Mouse (Mus musculus) adrenal gland, postnatal 14 days (tissue): Measurements from ENCODE around the gene LTO1. TPM values are rescaled to one million over a fixed set of nuclear protein-coding genes. Genes with fewer than 3 reads are reported as not detected.
"Not testable (repeated sequence)": the region's sequence is repeated elsewhere in the genome, so short reads cannot be mapped to it uniquely, and the experiment has no call there.

ENCODE experiments used
- DNase-seq: peaks from one replicate; pipeline ENCODE4 v3.0.0; 2021; ENCODE audit warnings: mixed read lengths
- long read RNA-seq, 2 experiments: library from polyadenylated mRNA; stranded (forward); transcript quantifications; one replicate each; pipeline ENCODE4 v2.0.0; 2021
- total RNA-seq: library from RNA; stranded (reverse); gene quantifications from 2 replicates; pipeline ENCODE4 v1.2.3, GENCODE M21; 2021

Gene LTO1
- total RNA-seq, result 24.1 and 33.2 TPM in 2 replicates
- long read RNA-seq, experiment 1, transcript LTO1-201 (5 exons, 2,015 nt), result major isoform, 19 of 36 reads
- long read RNA-seq, experiment 1, transcript LTO1-203 (5 exons, 1,016 nt), result minor isoform, 5 of 36 reads
- long read RNA-seq, experiment 1, partial matches to known transcripts, result 1 of 36 reads
- long read RNA-seq, experiment 1, other reads (novel, unspliced or antisense), result 6 of 36 reads
- long read RNA-seq, experiment 2, transcript LTO1-201 (5 exons, 2,015 nt), result major isoform, 13 of 27 reads
- long read RNA-seq, experiment 2, partial matches to known transcripts, result 6 of 27 reads
- long read RNA-seq, experiment 2, other reads (novel, unspliced or antisense), result 6 of 27 reads

DNA sequence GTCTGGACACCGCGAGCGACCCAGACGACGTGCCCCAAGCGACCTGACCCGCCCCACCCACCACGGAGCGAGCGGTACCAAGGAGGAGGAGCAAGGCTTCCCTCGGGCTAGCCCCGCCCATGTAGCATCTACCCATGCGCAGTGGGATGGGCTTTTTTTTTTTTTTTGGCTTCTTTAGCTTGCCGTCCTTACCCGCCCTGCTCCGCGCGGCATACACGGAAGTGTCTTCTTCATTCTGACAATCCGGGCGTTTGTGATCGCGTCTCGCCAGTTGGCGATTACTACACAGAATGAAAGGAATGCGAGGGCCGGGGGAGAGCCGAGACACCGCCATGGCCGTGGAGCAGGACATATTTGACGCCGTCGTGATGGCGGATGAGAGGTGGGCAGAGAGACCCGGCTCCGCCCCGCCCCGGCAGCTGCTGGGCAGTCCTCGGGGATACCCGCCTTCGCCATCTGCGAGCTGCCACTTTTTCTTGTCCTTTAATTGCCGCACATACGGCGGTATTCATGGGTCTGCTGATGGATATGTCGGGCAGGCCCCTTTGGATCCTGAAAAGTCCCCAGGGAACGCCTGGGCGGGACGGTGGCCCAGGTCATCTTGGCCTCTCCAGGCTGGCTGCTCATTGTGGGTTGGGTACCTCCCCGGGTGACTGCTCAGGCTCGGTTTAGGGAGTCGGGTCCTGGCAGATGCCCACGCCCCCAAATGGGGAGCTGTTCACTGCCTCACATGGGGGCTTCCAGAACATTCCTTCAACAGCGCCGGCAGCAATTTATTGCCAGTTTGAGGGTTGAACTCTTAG lies at the start of gene LTO1:
Gene LTO1, plus strand, starts transcription at position 153 of the 803 bp plus-strand sequence.
- DNase-seq, result peak; percentile 94

DNA sequence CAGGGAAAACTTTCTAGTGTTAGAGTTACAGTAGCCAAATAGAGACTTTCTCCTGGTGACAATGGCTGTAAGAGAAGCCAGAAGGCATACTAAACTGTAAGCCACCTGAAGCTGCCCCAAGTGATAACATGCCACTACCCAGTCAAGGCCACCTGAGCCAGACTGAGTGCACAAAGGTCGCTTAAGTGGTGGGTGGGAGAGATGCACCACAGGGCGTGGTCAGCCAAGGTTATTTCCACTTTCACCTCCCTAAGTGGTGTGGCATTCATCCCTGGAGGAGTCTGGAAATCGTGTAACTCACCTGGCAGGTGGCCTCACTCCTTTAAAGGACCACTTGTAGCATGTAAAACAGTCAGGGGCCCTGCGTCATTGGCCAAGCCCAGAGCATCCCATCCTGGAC lies 47.7 kb upstream of the LTO1 start:
- no peak for DNase-seq

DNA sequence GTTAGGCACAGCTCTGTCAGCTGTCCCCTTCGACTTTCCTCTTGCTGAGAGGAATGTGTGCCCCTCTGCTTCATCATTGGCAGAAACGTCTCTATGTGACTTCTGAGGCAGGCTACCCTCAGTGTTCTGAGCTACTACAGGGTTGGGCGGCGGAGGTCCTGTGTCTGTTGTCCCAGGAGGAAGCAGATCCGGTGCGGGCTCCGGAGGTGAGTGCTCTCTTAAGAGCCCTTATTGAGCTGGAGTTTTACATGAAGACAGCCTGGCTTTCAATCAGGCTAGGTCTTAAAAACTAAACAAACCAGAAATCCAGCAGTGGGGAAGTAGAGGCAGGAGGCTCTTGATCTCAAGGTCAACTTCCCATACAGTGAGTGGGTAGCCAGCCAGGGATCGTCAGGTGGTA lies 47.3 kb upstream of the LTO1 start:
- DNase-seq, result no peak

DNA sequence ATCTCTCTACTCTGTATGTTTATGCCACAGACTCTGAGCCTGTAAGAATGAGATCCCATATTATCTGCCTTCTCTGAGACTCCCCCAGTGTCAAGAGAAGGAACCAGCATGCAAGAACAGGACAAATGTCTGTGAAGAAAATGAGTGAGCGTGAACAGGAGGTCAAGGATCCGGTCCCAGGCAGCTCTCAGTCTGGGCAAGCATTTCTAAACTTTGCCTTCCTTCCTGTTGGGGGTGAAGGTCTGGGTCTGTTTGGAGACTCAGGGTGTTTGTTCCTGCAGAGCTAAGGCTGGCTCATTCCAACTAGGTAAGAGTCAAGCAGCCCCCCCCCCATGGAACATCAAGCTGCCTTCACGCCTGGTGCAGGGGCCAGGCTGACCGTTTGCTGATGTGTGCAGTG lies 42.5 kb upstream of the LTO1 start:
- DNase-seq, result no peak

DNA sequence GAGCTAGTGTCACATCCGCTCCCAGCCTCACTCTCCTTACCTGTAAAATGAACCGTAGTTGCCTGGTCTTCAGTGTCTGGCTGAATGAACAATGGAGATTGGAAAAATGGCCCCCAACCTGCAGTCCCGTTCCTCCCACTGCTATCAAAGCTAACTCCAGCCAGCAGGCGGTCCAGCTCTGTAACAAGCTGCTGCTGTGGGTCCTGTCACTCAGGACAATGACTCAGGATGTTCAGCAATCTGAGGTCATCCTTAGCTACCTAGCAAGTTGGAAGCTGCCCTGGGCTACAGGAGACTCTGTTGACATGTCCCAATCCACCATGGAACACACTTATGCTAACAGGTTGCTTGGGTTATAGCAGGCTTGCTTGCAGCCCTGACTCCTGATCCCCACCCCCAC lies 41.7 kb upstream of the LTO1 start:
- DNase-seq, result no peak

DNA sequence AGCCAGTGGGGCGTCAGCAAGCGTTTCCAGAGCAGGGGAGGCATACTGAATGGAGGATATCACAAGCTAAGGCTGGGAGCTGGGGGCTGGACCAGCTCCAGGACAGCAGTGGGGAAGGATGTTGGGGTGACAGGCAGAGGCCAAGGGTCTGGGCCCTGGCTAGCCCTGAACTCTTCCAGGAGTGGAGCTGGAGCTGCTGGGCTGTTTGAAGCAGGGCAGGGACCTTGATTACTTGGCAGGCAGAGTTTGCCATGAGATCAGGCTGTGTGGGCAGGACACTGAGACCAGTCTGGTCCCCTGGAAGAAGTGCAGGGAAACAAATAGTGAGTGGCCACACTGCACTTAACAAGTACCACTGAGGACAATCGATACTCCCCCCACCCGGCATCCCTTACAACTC lies 40.7 kb upstream of the LTO1 start:
- peak; percentile 53 for DNase-seq

DNA sequence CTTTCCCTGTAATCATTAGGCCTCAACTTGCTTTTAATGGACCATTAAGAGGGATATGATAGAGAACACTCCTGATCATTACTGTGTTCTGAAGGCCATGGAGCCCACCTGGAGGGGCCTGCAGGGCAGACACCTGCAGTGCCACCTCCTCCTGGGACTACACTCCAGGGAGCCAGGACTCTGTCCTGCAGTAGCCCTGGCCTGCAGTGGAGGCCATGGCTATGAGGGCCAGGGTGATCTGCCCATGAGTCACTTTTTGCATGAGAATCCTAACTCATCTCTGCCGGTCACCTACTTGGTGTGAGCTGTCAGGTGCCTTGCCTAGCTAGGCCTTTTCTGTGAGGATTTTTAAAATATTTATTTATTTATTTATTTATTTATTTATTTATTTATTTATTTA lies 36.5 kb upstream of the LTO1 start:
- DNase-seq, result no peak

DNA sequence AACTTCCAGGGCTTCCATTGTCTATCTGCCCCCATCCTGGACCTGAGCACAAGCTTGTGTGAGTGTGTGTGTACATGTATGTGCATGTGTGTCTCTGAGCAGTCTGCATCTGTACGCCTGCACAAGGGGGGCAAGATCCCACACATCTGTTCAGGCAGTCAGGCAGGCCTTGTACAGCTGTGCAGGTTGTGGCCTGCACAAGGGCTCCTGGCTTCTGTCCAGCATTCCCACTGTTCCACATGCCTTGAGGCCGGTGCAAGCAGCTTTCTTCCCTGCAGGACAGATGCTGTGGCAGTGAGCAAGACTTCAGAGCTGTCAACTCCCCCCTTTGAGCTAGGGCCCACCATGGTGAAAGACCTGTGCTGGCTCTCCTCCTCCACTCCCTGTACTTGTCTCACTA lies 31.8 kb upstream of the LTO1 start:
- peak; percentile 26 for DNase-seq

DNA sequence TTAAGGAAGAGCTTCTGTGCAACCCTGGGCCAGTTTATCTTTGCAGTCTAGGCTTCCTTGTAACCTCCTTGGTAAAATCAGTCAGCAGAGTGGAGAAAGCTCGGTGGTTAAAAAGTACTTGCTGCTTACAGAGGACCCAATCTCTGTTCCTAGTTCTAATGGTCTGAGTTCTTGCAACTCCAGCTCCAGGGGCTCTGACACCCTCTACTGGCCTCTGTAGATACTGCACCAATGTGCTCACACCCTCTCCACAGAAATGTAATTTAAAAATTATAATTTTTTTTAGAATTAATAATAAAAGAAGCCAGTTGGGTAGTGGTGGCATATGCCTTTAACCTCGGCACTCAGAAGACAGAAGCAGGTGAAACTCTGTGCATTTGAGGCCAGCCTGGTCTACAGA lies 27.2 kb upstream of the LTO1 start:
- DNase-seq, result no peak

DNA sequence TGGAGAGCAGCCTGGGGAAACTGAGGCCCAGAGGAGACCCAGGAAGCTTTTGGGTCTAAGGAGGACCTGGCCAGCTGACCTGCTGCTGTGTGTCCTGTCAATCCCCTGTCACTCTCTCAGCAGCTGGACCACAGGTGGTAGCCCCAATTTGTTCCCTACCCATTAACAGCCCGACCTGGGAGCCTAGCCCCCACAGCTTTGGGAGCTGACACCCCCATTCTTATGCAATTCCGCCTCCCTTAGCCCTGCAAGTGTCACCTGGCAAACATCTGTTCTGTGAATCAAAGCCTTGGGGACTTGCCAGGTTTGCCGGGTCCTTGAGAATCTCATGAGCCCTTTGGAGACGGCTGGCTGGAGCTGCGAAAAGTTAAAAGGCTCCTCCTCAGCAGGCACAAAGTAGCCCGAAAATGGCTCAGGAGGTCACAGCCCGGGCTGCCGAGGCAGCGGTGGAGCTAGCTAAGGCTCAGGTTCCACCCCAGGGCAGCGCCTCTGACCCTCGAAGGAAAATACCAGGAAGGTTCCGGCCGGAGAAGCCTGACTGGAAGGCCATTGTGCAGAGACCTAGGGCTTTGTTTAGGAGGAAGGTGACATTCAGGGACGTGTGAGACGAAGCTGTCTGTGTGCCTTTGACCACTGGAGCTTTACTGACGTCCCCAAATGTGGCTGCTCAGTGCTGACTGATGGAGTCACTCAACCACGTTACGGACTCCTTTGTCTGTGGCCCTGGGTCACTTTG lies 26.2 kb upstream of the LTO1 start:
- DNase-seq, result peak; percentile 81

DNA sequence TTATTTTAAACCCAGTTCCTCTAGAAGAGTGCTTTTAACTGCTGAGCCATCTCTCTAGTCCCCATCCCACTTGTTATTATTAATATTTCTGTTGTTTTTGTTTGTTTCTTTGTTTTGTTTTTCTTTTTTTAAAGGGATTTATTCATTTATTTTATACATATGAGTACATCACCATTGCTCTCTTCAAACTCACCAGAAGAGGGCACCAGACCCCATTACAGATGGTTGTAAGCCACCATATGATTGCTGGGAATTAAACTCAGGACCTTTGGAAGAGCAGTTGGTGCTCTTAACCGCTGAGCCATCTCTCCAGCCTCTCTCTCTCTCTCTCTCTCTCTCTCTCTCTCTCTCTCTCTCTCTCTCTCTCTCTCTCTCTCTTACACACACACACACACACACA lies 24.2 kb upstream of the LTO1 start:
- not testable (repeated sequence) for DNase-seq

DNA sequence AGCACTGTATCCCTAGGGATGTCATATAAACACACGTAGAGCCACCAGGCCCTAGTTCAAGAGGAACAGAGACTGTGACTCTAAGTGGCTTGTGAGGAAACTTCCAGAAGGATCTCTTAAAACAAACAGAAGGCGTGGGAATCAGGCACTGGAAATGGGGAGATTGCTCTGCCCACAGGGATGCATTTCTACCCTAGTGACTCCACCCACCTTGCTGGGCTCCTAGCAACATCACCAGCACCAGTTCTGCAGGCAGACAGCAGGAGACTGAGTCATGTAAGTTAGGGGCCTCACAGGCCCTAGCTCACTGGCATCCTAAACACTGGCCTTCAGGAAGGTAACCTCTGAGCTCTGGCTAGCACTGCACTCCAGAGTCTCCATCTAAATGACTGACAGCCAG lies 23.0 kb upstream of the LTO1 start:
- DNase-seq, result no peak

DNA sequence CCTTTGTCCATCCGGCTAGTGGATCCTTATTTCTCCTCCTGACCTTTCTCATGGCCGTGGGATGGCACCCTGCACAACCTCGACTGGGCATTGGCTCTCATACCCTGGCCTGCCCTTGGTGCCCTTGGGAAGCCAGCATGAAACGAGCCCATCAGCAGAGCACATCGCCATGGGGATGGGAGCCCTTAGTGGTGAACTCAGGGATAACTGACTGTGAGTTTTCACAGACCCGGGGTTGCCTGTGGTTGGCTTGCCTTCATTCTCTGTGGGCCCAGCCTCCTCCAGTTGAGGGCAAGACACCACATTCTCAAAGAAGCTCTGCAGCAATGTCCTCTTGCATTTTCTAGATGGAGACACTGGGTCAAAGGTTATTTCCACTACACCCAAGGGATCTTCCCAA lies 22.6 kb upstream of the LTO1 start:
- peak; percentile 28 for DNase-seq

DNA sequence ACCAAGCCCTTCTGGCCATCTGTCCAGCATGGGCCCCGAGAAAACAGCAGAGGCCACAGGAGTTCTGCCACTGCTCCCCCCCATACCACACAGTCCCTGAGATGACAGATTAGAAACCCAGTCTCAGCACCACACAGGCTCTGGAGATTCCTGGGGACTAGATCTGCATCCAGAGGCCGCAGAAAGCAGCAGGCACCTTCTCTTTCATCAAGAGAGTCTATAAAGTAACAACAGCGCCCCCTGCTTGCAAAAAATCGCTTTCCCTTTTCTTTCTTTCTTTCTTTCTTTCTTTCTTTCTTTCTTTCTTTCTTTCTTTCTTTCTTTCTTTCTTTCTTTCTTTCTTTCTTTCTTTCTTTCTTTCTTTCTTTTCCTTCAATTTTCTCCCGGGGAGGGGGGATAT lies 20.7 kb upstream of the LTO1 start:
- DNase-seq, result peak; percentile 61

DNA sequence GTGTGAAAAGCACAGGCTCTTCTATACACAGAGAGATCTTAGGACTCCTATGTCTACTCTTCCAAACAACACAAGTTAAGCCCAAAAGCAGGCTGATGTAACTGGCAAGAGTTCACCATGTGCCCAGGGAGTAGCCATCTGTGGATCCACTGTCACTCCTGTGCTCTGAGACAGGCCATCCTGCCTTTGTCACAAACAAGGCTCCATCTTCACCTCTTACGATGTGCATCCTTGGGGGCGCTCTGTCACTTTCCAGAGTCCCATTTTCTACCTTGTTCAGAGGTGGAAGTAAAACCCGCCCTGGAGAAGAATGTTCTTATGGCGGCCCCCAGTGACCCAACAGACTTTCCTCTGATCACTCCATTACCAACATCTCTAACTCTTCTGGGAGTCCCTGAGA lies 20.2 kb upstream of the LTO1 start:
- DNase-seq, result no peak

DNA sequence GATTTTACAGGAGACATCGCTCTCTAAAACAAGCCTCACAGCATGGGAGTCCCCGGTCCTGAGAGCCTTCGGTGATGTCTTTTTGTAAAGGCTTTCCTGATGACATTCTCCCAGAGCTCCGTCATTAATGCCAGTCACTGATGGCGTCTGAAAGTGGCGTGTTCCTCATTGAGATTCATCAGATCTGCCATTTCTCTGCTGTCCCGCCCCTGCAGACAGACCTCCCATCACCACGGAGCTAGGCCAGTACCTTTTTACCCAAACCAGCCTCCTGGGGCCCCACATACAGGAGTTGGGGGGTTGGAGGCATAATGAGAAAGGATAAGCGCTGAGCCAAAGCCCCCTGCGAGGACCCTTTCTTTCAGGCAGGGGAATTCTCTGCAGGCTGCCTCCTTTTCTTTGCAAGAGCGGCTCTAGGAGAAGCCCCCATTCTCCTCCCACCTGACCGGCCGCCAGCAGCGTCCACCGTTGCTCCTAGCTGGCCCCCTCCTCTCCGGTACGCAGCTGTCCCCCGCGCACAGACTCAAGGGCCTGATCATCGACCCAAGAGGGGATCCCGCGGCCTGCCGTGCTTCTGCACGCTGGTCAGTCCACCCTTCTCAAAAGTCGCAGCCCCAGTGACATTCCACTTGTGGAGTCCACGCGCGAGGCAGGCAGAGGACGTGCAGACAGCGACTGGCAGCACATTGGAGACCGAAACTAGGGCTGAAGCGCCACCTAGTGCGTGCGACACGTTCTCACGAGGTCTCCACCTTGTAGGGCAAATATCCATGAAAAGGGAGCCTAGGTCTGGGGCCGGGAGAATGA lies 19.4 kb upstream of the LTO1 start:
- DNase-seq, result peak; percentile 87

DNA sequence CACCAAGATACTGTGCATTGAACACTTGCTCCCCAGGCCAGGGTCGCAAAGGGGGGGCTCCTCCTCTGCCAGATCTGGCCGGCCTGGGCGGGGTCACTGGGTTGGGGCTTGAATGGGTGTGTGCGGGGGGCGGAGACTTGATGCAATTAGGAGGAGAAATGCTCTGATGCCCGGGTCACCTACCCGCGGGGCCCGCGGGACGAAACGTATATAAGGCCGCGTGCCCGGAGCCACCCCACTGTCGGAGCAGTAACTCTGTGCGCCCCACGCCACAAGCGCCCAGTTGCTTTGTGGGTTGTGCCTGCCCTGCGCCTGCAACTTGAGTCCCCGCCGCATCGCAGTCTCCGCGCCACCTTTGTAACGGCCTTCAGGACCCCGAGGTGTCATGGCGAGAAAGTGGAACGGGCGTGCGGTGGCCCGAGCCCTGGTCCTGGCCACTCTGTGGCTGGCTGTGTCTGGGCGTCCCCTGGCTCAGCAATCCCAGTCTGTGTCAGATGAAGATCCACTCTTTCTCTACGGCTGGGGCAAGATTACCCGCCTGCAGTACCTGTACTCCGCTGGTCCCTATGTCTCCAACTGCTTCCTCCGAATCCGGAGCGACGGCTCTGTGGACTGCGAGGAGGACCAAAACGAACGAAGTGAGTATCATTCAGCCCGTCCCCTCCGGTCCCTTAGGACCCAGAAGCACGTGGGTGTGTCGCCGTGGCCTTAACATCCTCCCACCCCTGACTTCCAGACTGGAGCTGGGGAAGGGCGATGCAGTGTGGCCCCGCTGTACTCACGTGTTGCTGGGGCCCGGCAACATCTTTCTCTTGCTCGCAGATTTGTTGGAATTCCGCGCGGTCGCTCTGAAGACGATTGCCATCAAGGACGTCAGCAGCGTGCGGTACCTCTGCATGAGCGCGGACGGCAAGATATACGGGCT lies 18.3 kb upstream of the LTO1 start, which contains the start of gene Fgf15:
Gene Fgf15, plus strand, starts transcription at position 238 of the 925 bp plus-strand sequence.
- DNase-seq, result no peak

DNA sequence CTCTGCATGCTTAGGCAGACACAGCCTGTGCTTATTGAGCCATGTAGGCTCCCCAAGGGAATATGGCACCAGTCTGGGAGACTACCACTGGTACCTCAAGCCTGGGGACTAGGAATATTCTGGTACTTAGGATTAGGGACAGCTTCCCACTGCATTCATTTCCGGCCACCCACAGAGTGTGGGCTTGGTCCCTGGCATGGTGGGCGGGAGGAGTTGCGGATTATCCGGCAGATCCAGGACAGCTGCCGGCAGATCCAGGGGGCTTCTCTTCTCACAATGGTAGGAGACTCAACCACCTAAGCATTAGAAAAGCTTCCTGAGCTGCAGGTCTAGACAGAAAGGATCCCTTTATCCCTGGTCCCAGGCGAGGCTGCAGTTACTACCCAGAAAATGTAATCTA lies 16.4 kb upstream of the LTO1 start:
- DNase-seq, result no peak

DNA sequence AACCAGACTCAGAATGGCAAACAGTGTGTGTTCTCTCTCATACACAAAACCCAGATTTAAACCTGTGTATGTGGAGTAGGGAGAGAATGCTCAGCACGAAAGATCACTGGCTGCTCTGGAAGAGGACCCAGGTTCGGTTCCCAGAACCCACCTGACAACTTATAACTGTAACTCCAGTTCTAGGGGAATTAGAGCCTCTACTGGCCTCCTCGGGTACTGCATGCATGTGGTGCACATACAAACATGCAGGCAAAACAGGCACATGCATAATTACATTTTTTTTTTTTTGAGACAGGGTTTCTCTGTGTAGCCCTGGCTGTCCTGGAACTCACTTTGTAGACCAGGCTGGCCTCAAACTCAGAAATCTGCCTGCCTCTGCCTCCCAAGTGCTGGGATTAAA lies 9.4 kb upstream of the LTO1 start:
- DNase-seq, result not testable (repeated sequence)

DNA sequence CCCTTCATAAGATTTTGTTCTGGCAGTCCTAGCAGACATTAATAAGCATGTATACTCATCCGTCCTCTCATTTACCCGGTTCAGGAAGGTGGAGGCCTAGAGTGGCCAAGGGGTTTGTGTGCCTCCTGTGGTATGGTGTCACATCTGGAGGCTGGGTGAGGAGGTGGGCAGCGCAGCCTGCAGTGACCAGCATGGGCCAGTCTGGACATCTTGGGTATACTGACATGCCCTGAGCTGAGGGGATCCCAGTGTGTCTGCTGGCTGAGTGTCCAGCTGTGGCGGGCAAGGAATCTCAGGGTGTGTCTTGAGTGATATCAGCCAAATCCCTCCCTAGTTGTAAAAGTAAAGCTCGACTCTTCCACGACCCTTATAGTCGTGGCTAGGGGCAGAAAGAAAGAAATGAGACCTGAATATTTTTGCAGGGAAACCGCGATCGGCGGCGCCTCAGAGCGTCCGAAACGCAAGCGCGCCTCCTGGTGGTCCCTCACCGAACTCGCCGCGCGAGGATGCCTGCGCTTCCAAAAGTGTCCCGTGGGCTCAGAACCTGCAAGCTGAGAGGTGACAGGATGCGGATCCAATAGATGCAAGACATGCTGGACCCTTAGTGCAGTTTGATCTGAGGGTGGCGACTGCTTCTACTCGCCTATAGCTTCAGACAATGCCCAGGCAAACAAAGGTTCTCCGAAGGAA lies 8.0 kb upstream of the LTO1 start:
- DNase-seq, result peak; percentile 74
